Mouse (Mus musculus) T-helper 2 cell (primary cell): ENCODE measurements around the gene Gm18596.
"Not testable (repeated sequence)": the region's sequence is repeated elsewhere in the genome, so short reads cannot be mapped to it uniquely, and the experiment has no call there.

ENCODE experiments used
- in situ Hi-C: fragments of 300-600 bp; cut with MboI, MseI; formaldehyde crosslinking; loops from one replicate; pipeline ENCODE4 v1.15.1; 2025; ENCODE audit warnings: high pct_unique_total_duplicates

The Gm18596 gene

DNA sequence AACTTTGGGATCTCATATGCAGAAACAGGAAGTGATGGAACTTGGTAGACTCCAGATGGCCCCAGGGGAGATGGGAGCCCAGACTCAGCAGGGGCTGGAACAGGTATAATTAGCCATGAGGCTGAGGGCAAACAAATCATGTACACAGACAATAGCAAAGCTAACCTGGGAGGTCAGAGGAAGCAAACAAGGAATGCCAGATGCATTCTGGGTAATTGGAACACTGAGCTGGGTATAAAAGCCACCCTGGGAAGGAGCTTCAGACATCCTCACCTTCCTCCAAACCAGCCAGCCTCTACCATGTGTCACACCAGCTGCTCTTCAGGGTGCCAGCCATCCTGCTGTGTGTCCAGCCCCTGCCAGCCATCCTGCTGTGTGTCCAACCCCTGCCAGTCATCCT, 31.3 kb downstream of the Gm18596 start, which contains the start of gene Gm10024:
TSS of gene Gm10024 (plus strand) at position 301 of the 400 bp plus-strand sequence.
- in situ Hi-C loops: not testable (repeated sequence)

DNA sequence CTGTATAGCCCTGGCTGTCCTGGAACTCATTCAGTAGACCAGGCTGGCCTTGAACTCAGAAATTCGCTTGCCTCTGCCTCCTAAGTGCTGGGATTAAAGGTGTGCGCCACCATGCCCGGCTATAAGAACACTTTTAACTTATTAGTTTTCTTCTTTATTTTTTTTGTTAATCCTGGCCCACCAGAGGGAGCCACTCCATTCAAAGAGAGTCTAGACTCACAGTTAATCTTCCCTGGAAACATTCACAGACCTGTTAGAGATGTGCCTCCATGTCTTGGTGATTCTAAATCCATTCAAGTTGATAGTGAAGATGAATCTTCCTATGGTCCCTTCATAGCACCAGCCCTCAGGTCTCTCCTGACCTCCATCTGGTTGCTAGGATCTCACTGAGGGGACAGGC, 32.6 kb downstream of the Gm18596 start:
- in situ Hi-C loops: no loop called here

DNA sequence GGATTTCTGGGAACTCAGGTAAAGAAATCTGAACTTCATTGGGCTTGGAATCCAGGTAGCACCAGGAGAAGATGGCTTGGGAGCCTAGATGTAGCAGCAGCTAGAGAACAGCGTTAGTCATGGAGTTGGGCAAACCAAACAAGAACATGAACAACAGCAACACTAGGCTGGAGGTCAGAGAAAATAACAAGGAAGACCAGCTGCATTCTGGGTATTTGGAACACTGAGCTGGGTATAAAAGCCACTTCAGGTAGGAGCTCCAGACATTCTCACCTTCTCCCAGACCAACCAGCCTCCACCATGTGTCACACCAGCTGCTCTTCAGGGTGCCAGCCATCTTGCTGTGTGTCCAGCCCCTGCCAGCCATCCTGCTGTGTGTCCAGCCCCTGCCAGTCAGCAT, 36.1 kb downstream of the Gm18596 start, which contains the start of gene Gm10272:
TSS of gene Gm10272 (plus strand) at position 301 of the 400 bp plus-strand sequence.
- in situ Hi-C loops: no loop called here

DNA sequence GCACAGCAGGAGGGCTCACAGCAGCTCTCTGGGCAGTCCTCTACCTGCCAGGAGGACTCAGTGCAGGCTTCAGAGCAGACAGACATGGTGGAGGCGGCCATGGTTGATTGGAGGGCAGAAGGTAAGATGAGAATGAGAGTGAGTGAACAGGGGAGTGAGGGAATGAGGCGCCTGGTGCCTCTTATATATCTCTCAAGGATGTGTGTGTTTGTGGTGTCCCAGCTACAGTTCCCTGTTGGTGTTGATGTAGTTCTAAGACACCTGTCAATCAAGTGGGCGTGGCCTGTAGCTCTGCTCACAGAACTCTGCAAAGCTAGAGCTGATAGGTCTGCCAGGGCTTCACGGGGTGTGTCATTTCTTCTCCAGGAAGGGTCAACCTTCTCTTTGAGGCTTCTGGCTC, 45.3 kb downstream of the Gm18596 start, which contains the start of gene Gm9508:
TSS of gene Gm9508 (minus strand) at position 101 of the 400 bp plus-strand sequence.
- in situ Hi-C loops: no loop called here
